Mouse (Mus musculus): ENCODE results near the gene Tipin.
"Not testable (repeated sequence)": the region's sequence is repeated elsewhere in the genome, so short reads cannot be mapped to it uniquely, and the experiment has no call there.

Tipin gene

DNA sequence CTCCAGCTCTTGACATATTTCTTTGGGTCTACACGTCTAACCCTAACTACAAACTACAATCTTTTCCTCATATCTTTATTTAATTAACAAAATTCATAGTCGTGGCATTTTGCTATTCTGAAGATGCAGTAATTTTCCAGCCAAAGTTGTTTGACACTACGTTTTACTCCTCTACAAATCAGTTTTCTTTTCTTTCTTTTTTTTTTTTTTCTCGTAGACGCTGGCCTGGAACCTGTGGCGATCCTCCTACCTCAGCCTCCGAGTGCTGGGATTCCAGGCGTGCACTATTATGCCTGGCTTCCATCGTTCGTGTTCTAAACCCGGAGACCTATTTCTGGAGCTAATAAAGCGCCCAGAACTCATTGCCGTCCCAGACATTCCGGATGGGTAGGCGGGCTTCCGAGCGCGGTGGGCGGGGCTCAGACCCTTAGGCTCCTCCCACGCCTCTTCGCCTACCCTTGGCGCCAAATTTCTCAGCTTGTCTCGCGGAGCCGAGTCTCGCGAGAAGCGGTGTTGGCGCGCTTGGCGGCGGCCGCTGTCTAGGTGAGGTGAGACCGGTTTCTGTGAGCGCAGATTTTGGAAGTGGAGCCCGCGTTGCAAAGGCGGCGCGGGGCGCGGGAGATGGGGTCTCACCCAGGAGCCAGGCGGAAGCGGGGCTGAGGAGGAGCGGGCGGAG lies at the start of gene Tipin:
Gene Tipin, plus strand, starts transcription at position 477 of the 676 bp plus-strand sequence.
- ATAC-seq (ENCODE audit: low TSS enrichment): peak; percentile 98

DNA sequence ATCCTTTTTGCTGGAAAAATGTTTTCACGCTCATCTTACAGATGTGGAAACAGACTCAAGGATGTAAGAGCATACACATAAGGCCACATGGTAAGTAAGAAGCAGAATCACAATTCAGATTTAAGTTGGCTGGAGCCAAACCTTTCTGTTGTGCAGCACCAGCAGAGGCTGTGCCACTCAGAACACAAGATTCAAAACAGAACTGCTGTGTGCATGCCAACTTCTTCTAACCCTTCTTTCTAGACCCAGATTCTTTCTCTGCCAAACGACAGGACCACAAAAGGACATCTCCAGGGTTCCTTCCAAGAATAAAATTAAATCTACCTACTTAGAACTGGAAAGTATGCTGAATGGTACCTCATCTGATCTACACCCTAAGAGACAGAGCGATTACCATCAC lies 49.7 kb upstream of the Tipin start:
- ATAC-seq (ENCODE audit: low TSS enrichment): peak; percentile 62

DNA sequence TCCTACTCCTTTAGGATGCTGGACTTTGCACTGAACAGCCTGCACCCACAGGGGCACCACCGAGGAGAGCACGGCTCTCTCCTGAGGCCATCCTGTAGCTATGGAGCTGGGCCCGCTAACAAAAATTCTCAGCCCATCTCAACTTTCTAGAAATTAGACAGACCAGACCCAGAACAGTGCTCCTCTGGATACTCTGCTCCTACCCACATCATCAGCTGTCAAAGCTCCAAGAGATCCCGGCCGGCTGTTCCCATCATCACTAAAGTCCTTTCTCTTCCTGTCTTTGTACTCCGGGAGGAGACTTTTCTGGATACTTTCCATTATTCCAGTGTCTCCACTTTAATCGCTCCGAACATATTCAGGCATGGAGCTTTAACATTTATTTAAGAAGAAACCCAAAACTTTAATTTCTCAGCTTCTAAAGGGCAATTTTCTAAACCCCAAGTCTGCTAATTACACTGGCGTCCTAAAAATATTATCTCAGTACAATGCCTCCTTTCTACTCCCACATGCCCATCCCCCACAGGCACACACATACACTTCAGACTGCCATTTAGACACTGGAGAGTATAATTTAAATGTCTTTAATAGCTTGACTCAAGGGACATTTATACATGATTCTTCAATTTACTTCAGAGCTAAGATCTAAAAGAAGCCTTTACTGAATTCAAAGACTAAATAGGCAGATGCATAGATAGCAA lies 49.0 kb upstream of the Tipin start:
- ATAC-seq (ENCODE audit: low TSS enrichment): 0 out of 2 replicates have a peak, but pooled peaks have one; percentile 18

DNA sequence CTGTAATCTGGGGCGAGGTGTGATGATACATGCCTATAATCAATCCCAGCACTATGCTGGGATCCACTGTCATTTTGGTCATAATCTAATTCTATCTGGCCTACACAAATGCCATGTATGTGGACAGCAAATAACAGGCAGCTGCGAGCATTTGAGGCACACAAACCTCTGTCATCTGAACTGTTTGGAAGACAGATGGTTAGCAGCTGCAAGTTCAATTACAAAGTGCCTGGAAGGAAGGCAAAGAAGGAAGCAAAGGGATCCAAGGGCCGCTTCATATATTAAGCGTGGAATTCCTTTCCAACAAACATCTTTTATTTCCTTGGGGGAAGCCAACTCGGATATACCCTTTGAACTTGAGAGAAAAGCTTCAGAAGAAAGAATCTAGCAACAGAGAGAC lies 47.7 kb upstream of the Tipin start:
- ATAC-seq (ENCODE audit: low TSS enrichment): no peak

DNA sequence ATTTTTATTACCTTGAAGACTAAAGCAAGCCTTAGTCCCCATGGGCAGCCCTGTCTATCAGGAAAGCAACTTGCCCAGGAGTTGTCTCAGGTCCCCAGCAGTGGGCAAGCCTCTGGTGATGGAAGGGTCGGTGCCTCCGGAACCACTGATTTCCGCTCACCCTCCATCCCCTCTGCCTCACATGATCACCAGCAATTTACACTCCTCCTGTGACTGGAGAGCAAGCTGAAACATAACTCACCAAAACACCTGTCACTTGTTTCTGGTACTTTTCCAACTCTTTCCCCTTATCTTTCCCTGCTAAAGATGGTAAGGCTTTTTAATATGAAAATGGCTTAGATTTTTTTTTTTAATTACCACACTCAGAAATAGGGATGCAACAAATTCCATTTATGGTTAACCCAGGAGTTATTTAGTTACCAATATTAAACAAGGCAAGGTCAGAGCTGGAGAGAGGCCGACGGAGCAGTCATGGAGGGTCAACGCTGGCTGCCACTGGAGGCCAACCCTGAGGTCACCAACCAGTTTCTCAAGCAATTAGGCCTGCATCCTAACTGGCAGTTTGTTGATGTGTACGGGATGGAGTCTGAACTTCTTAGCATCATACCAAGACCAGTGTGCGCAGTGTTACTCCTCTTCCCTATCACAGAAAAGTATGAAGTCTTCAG lies 46.5 kb upstream of the Tipin start, which contains the start of gene Uchl4:
Gene Uchl4, plus strand, starts transcription at position 434 of the 668 bp plus-strand sequence.
- no peak for ATAC-seq (ENCODE audit: low TSS enrichment)

DNA sequence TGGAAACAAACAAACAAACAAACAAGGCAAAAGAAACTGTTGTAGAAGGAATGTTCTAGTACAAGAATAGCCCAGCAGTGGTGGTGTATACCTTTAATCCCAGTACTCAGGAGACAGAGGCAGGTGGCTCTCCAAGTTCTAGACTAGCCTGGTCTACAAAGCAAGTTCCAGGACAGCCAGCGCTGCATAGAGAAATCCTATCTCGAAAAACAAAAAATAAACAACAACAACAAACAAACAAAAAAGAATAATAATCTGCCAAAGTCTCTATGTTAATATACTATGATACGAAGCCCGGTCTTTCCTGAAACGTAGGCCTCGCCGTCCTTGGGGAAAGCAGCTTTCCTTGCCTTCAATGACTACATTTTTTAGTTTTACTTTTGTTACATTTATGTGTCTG lies 45.3 kb upstream of the Tipin start:
- ATAC-seq (ENCODE audit: low TSS enrichment): no peak

DNA sequence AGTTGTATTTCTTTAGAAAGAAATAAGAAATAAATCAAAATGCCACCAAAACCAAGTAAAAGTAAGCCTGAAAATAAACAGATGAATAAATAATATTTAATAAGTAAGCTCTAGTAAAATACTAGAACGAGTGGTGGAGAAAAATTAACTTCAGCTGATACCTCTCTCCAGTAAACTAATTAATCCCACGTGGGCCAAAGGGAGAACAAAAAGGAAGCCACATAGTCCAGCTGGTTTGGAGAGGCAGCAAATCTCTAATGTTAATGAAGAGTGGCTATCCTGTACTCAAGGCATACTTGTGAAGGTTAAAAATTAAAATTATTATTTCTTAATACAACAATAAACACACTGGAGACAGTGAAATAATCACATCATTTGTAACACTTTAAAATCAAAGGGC lies 41.3 kb upstream of the Tipin start:
- no peak for ATAC-seq (ENCODE audit: low TSS enrichment)

DNA sequence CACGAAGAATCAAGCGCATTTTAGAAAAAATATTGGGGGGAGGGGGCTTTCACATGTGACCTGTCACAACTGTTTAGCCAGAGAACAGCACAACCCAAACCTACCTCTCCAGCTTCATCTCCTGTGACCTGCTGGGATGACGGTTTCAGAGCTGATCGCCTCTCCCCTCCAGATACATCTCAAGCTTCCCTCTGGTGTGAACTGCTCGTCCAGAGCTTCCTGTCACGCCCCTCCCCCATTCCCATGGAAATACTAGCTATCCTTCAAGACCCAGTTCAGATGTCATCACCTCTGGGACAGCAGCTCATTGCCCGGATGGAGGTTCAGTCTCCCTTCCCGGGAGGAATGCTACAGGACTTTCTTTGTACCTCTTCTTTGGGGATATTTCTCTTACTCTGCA lies 40.7 kb upstream of the Tipin start:
- no peak for ATAC-seq (ENCODE audit: low TSS enrichment)

DNA sequence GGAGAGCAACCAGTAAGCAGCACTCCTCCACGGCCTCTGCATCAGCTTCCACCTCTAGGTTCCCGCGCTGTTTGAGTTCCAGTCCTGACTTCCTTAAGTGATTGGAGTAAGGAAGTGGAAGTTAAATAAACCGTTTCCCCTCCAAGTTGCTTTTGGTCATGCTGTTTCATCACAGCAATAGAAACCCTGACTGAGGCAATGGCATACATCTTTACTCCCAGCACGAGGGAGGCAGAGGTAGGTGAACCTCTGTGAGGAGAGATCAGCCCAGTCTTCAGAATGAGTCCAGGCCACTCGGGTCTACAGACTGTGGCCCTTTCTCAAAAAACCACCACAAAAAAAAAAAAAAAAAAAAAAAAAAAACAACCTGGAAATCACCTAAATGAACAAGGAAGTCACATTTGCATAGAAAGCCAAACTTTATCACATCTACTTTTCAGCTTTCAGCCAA lies 39.0 kb upstream of the Tipin start:
- ATAC-seq (ENCODE audit: low TSS enrichment): no peak

DNA sequence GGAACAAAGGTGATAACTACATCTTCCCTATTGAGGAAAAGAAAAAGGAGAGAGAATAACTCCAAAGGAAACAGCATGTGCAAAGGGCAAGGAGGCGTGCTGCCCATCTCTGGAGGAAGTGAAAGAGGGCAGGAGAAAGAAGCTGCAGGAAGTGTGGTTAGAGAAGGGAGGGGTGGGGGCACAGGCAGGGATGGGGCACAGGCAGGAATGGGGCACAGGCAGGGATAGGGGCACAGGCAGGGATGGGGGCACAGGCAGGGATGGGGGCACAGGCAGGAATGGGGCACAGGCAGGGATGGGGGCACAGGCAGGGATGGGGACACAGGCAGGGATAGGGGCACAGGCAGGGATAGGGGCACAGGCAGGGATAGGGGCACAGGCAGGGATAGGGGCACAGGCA lies 32.0 kb upstream of the Tipin start:
- no peak for ATAC-seq (ENCODE audit: low TSS enrichment)

DNA sequence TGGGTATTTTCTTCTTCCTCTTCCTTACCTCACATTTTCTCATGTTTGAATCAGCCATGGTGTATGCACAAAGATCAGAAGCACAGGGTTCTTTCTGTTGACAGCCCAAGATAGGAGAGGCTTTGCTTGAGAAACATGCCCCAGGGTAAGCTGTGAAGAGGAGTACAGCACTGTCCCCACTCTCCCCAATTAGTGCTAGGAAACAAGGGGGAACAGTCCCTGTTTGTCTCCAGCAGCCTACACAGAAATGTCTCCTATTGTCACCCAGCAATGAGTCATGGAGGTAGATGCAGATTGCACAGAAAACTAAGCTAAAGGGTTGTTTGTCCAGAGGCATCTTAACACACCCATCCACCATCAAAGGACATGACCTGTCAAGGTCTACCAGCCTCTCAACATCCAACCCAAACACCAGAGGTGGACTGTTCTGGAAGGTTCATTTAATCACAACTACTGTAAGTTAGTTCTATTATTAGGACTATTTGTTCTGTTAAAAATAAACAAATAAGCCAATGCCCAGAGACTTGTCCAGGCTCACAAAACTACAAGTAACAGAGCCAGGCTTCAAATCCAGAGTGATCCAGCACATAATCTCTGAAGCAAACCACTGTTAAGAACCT lies 31.2 kb upstream of the Tipin start:
- ATAC-seq (ENCODE audit: low TSS enrichment): no peak

DNA sequence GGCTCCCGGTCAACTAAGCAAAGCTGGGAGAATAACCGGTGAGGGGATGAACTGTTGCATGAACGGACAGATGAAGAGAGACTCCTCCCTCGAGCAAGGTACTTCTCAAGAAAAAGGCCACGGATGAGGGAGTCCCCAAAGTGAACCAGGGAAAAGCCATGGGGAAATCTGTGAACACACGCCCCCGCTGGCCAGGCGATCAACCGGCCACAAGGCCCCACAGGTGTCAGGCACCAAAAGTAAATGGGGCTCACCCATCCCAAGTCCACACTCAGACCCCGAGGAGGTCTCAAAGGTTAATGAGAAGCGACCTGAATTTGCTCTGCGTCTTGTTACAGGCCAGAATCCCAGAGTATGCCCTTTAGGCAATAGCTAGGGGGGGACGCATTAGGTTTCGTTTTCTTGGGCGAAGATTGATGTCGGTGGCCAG lies 28.8 kb upstream of the Tipin start:
- ATAC-seq (ENCODE audit: low TSS enrichment): no peak

DNA sequence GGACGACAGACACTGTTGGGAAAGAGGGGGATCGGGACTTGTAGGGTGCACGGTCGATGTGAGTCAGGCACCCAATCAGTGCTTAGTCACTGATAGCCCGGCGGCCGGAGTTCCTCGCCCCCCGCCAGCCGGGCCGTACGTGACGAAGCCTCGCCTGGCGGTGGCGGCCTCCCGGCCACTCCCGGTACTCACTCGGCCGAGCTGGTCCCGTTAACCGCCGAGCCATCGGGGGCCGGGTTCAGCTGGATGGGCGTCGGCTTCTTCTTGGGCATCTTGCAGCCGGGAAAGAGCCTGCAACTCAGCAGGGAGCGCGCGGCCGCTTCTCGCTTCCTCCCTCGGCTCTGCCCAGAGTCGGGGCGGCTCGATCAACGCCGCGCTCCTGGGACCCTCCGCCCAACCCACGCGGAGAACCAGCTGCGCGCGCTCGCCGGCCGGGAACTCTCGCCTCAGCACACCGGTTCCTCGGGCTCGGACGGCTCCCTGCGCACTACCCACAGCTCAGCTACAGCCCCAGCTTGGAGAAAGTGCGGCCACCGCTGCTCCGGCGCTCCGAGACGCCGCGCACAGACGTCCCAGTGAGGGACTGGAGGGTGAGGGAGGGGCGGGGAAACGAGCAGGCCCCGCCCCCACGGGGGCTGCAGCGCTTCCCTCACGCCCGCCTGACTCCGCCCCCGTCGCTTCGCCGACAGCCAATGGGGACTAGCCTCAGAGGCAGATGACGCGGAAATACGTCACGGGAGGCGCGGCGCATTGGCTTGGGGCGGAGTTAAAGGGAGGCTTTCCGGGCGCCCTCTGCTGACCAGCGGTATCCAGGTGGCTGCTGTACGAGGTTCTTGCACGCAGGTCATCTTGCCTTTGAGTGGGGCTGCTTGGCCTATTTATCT lies 28.1 kb upstream of the Tipin start, which contains the start of gene Map2k1:
Gene Map2k1, minus strand, starts transcription at position 611 of the 884 bp plus-strand sequence.
- ATAC-seq (ENCODE audit: low TSS enrichment): peak; percentile 98

DNA sequence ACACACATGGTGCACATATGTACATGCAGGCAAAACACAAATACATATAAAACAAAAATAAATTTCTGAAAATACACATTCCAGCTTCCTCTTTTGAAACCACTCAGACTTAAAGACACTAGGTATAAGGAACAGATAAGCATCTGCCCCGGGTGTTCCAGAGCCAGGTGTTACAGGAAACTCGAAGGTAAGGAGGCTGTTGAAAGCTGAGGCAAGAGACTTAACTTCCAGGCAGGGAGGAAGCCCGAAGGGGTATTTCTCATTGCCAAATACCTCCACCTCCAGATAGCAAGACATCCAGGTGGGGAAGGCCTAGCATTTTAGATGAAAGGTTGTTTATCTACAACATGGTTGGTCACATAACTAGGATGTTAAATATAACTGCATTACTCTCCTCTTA lies 26.0 kb upstream of the Tipin start:
- no peak for ATAC-seq (ENCODE audit: low TSS enrichment)

DNA sequence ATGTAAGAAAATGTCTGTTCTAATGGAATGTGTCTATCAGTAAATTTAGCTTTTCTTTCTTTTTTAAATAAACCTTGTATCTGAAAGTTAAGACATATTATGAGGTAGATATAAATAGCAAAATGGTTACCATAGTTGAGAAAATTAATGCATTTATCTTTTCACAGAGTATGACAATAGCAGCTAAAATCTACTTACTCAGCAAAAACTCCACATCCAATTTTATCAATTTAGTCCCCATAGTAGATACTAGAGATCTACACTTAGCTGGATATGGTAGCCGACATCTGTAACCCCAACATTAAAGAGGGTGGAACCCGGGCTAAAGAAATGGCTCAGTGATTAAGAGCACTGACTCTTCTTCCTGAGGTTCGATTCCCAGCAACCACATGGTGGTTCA lies 25.2 kb upstream of the Tipin start:
- ATAC-seq (ENCODE audit: low TSS enrichment): no peak

DNA sequence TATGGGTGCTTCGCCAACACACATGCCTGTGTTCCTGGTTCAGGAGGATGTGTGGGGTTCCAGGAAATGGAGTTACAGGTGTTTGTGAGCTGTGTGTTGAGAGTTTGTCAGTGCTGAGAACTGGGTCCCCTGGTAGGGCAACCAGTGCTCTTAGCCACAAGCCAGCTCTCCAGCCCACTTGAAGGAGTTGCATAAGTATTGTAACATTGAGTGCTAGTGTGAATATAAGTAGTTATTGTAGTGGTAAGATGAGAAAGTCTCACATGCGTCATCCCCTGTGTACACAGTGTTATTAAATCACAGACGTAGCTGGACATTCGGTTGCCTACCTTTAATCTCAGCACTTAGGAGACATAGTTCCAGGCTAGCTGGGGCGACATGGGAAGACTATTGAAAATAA lies 21.5 kb upstream of the Tipin start:
- no peak for ATAC-seq (ENCODE audit: low TSS enrichment)

DNA sequence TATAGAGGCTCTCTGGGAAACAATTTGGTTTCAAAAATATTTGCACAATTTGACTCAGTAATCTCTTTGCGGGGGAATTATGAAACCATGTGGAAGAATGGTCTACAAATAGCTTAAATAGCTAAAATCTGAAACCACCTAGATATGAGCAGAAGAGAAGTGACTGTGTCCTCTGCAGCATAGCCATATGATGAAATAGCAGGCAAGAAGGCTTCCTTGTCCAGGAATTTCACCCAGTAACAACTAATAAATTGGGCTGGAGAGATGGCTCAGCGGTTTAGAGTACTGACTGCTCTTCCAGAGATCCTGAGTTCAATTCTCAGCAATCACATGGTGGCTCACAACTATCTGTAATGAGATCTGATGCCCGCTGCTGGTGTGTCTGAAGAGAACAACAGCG lies 20.4 kb upstream of the Tipin start:
- ATAC-seq (ENCODE audit: low TSS enrichment): peak; percentile 20; the same call in 1 of the 2 replicates

DNA sequence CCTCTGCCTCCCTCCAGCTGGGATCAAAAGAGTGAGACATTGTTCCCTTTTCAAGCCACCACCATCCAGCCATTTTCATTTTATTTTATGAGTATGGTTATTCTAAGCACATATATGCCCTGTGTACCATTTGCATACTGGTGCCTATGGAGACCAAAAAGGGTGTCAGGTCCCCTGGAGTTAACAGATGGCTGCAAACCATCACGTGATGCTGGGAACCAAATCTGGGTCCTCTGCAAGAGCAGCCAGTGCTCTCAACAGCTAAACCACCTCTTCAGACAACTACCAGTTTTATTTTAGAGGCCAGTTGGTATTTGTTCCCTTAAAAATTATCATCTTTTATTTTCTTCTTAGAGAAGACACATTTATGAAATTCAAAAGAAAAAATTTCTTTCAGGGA lies 16.6 kb upstream of the Tipin start:
- no peak for ATAC-seq (ENCODE audit: low TSS enrichment)

DNA sequence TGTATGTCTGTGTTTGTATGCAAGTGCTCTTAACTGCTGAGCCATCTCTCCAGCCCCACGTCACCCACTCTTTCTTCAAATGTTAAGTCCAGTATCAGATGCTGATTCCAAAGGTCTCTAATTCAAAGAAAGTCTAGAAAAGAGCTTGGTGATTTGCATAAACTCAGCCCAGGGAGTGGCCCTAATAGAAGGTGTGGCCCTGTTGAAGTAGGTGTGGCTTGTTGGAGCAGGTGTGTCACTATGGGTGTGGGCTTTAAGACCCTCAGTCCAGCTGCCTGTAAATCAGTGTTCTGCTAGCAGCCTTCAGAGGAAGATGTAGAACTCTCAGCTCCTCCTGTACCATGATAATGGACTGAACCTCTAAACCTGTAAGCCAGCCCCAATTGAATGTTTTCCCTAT lies 14.2 kb upstream of the Tipin start:
- no peak for ATAC-seq (ENCODE audit: low TSS enrichment)

DNA sequence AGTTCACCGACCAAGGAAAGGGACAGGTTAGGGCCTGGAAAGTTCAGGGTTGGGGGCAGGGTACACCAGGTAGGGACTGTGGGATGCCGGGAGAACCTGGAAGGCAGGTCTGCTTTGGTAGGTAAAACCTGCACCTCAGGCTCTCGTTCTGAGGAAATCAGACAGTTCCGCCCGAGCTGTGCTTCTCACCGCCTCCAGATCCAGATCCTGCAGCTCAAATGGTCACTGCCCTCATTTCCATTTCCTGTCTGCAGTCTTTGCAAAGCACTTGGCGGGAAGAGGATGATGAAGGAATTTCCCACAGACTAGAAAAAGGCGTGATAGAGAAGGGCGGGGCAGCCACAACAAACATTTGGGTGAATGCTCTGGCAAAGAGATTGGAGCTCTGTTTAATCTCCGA lies 13.2 kb upstream of the Tipin start:
- ATAC-seq (ENCODE audit: low TSS enrichment): no peak; the same call in 1 of the 2 replicates

DNA sequence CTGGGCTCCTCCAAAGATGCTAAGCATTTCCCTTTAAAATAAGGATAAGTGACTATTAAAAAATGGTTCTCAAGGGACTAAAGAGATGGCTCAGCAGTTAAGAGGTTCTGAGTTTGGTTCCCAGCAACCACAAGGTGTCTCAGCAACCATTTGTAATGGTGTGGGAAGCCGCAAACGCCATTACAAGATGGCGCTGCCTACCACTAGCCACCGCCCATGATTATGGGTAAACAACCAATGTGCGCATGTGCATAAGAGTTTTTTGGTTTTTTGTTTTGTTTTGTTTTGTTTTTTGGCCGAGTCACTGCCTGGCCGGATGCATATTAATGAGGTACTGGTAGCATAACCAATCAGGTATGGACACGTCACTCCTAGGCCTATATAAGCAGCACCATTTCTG lies 12.5 kb upstream of the Tipin start:
- ATAC-seq (ENCODE audit: low TSS enrichment): not testable (repeated sequence)
